Mouse (Mus musculus) urinary bladder, postnatal 14 days (tissue): ENCODE data around the gene 2010300C02Rik.

ENCODE experiments used
- DNase-seq: peaks from one replicate; pipeline ENCODE4 v3.0.0; 2021; ENCODE audit warnings: low spot score

Gene 2010300C02Rik

GRCm38 (mm10) chr1:37568379-37568778, 151.5 kb downstream of the 2010300C02Rik start:
- DNase-seq, result no peak

GRCm38 (mm10) chr1:37566754-37567153, 153.1 kb downstream of the 2010300C02Rik start:
- no peak for DNase-seq

DNA sequence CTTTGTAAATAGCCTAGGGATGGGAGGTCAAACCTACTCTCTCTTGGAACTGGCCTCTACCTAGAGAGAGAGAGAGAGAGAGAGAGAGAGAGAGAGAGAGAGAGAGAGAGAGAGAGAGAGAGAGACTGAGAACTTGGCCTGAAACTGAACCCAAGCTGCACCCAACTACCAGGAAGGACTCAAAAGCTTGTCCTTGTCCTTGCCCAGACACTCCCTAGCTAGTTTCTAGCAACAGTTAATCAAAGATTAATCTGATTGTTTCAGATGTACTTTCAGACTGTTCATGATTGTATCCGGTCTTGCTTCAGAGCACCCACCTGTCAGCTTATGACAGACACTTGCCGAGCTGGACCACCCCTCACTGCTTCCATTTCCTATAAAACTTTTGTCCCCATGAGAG, 153.5 kb downstream of the 2010300C02Rik start:
- DNase-seq, result no peak

- no peak for DNase-seq
Observed at GRCm38 (mm10) chr1:37565396-37565795, 154.5 kb downstream of the 2010300C02Rik start.

DNA sequence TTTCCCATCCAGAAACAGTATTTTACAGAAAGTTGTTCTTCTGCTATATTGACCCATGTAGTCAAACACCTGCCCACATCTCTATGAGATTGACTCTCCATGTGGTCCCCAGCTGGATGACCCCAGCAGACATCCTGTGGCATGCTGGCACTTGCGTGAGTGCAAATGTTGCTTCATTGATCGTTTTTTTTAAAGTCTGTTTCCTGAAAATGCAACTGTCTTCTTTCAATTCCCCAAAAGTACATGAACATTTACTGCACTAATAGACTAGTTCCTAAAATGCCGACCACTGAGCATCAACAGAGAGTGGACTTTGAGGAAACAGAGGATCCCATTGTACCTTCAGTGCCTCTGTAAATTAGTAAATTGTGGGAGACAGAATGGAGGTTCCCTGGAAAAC, 157.9 kb downstream of the 2010300C02Rik start:
- no peak for DNase-seq
